Mouse (Mus musculus): ENCODE measurements around the gene Slc18b1.

DNA sequence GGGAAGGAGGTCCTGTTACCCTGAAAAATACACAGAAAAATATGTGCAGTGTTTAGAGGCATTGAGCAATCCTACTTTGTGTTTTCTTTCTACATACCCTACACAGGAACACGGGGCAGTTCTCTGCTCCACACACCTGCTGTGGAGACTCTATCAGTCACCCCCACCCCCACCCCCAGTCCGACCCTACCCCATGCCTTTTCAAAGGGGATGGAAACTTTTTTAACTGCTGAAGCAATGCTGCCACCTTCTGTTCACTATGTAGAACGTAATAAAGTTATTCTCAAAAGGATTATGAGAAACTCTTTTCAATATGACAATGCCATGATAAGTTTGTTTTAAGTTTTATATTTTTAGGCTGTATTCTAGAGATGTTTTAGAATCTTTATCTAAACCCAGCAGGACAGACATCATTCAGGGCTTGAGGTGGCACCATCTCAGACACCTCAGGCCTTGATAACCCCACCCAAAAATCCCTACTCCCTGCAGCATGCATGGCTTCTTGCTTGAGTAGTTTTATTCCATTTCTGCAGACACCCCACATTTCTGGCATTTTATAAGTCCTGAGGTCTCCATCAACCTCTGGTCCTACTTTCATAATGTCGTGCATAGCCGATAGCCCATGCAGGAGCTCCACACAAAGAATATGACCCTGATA, 19.4 kb upstream of the Slc18b1 start:
- TF ChIP-seq CTCF (IDR thresholded peaks at IDR 0.05; ENCODE audit: insufficient read depth, low read length) (no peak), POLR2A (IDR thresholded peaks at IDR 0.05; ENCODE audit: borderline replicate concordance, extremely low read depth, low read depth, low read length) (no peak)

Data from lung, adult 2 months (tissue).